Mouse (Mus musculus) erythroblast, embryonic 14.5 days (primary cell): ENCODE data around the gene Nup98.

ENCODE experiments used
- GATA1 ChIP-seq: IDR thresholded peaks from 2 replicates; pipeline ENCODE4 v1.6.1; 2012; ENCODE audit warnings: low read length, inconsistent platforms, mixed read lengths
- TAL1 ChIP-seq: IDR thresholded peaks from 3 replicates; pipeline ENCODE4 v1.6.1; 2012; ENCODE audit warnings: low read length, inconsistent platforms, mixed read lengths

DNA sequence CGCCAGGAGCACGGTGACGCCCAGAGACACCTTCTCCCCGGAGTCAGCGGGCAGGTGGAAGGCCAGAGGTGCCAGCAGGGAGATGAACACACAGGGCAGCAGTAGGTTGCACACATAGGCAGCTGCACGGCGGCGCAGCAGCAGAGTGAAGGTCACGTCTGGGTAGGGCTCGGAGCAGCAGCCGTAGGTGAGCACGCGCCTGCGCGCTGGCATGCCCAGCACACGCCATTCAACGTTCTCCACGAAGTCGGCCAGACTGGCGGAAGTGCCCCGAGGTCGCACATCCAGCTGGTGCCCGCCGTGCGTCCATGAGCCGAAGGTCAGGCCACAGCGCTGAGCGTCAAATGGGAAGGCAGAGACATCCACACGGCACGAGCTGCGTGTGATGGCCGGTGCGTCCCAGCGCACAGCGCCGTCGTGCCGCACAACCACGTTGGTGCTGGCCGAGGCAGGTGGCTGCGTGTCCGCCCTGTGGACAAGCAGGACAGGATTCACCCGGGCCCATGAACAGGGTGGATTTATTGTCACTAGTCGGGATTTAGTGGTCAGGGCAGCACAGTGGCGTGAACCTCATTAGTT is 96.7 kb downstream of the Nup98 start:
- no peak for TF ChIP-seq TAL1
- no peak for TF ChIP-seq GATA1
